11 mouse cellular contexts compared by ENCODE assay signal in the genomic region with DNA sequence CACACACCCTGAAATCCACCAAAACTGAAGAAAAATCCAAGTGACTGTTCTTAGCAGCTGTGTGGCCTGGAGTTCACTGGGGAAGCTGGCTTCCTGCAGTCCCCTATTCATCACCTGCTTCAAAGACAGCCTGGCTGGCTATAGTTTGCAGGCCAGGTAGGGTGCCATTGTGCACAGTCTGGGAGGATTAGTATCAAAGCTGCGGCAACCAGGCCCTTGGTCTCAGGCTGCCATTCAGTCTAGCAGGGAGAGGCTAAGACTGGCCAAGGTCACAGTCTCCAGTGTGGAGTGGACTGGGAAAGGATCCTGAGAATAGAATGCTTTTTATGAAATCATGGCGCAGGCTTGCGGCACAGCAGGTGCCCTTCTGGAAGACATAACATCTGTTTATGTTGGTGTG.
DNase-seq lines count a peak whose midpoint lies in the region; ATAC-seq and TF ChIP-seq lines count a peak whose summit lies in the region.
"Had no signal": no experiment of that assay in that cellular context is flagged by ENCODE, and none has a peak within 500 bp of the region (broad histone marks: within the 10 kb centered on the region; RNA-seq: fewer than 3 reads in every experiment).

No protein-coding gene starts in this region.

- DNase-seq in ES-E14 (ENCODE audit: low read depth, low spot score): peak; percentile 13
- peak; percentile 43 for DNase-seq in brain, adult 2 months (ENCODE audit: low read depth, low spot score)
- peak; percentile 90 for DNase-seq in midbrain, embryonic 11.5 days (ENCODE audit: low spot score, missing footprints)
- DNase-seq in adrenal gland, adult (ENCODE audit: inconsistent age in 2 of 2, low spot score in 1 of 2): no peak
- DNase-seq in layer of hippocampus, postnatal 36 days: no peak
- no peak for DNase-seq in liver, embryonic 11.5 days (ENCODE audit: low spot score)
- DNase-seq in spleen, postnatal 14 days (ENCODE audit: low spot score in 2 of 2): no peak
- DNase-seq: kidney, postnatal 10 days; liver, embryonic 13.5 days had no signal

- no peaks in the 10 kb centered on the region for H3K9me3 ChIP-seq in ES-E14 (ENCODE audit: control insufficient read depth, insufficient read depth, low read depth, low read length)
- no peaks in the 10 kb centered on the region for H3K9me3 ChIP-seq in forebrain, embryonic 13.5 days (replicated peaks)
- no peaks in the 10 kb centered on the region for H3K9me3 ChIP-seq in midbrain, embryonic 11.5 days (ENCODE audit: control insufficient read depth, low read length)
- no peaks in the 10 kb centered on the region for H3K9me3 ChIP-seq in liver, embryonic 11.5 days (ENCODE audit: control insufficient read depth, low read length)
- H3K9me3 ChIP-seq: heart, embryonic 13.5 days; liver, embryonic 13.5 days had no signal

- H3K4me3 ChIP-seq in ES-E14 (ENCODE audit: insufficient read depth in 1 of 2, low read depth in 1 of 2, low read length in 2 of 2, poor library complexity in 1 of 2, severe bottlenecking in 1 of 2): no peak overlapping the region
- H3K4me3 ChIP-seq in forebrain, embryonic 13.5 days: no peak overlapping the region
- H3K4me3 ChIP-seq in midbrain, embryonic 11.5 days (ENCODE audit: low read depth, low read length): no peak overlapping the region
- H3K4me3 ChIP-seq in liver, embryonic 11.5 days (ENCODE audit: low read depth, low read length): no peak overlapping the region
- H3K4me3 ChIP-seq: heart, embryonic 13.5 days; liver, embryonic 13.5 days had no signal

- no peak overlapping the region for H3K9ac ChIP-seq in ES-E14 (ENCODE audit: insufficient read depth, low read depth, low read length, poor library complexity, severe bottlenecking)
- H3K9ac ChIP-seq in forebrain, embryonic 13.5 days: 0 out of 2 replicates have a peak overlapping the region, but pooled peaks have one; percentile 5
- no peak overlapping the region for H3K9ac ChIP-seq in midbrain, embryonic 11.5 days (ENCODE audit: low read length)
- no peak overlapping the region for H3K9ac ChIP-seq in liver, embryonic 11.5 days (ENCODE audit: low read depth, low read length)
- H3K9ac ChIP-seq: heart, embryonic 13.5 days; liver, embryonic 13.5 days had no signal

- no peak overlapping the region for H3K27ac ChIP-seq in ES-E14 (ENCODE audit: insufficient read depth, low read depth, low read length, poor library complexity, severe bottlenecking)
- H3K27ac ChIP-seq in forebrain, embryonic 13.5 days: peak overlapping the region; percentile 73
- peak overlapping the region; percentile 59 for H3K27ac ChIP-seq in midbrain, embryonic 11.5 days (ENCODE audit: low read depth, low read length)
- H3K27ac ChIP-seq in liver, embryonic 11.5 days (ENCODE audit: low read depth, low read length): no peak overlapping the region
- H3K27ac ChIP-seq: heart, embryonic 13.5 days; liver, embryonic 13.5 days had no signal

- peak; percentile 80 for ATAC-seq in forebrain, embryonic 13.5 days
- ATAC-seq in midbrain, embryonic 11.5 days (ENCODE audit: low FRiP score): peak; percentile 94
- no peak for ATAC-seq in liver, embryonic 11.5 days (replicated peaks; ENCODE audit: low FRiP score)

- peaks cover 0 to 2% of the 10 kb centered on the region in 2 experiments; a peak in 1 of 4 replicates for H3K4me1 ChIP-seq in ES-E14 (ENCODE audit: control insufficient read depth in 2 of 2, insufficient read depth in 2 of 2, low read length in 2 of 2, poor library complexity in 1 of 2)
- peaks cover 7% of the 10 kb centered on the region; the same call in 1 of the 2 replicates for H3K4me1 ChIP-seq in forebrain, embryonic 13.5 days
- no peaks in the 10 kb centered on the region for H3K4me1 ChIP-seq in midbrain, embryonic 11.5 days (ENCODE audit: control insufficient read depth, insufficient read depth, low read length)
- H3K4me1 ChIP-seq in liver, embryonic 11.5 days (replicated peaks; ENCODE audit: control insufficient read depth, insufficient read depth, low read length): no peaks in the 10 kb centered on the region
- H3K4me1 ChIP-seq: heart, embryonic 13.5 days; liver, embryonic 13.5 days had no signal

- in situ Hi-C loops in ES-E14 (cut with MboI; ENCODE audit: low sequenced_read_pairs in 2 of 2, unreplicated experiment in 2 of 2): no loop called here

- 12% methylated on average over 3 of the region's 3 CpGs for WGBS in forebrain, embryonic 13.5 days
- WGBS in midbrain, embryonic 11.5 days: 22% methylated on average over 3 of the region's 3 CpGs
- WGBS in liver, embryonic 11.5 days: 74% methylated on average over 3 of the region's 3 CpGs

- no peaks in the 10 kb centered on the region for H3K36me3 ChIP-seq in ES-E14 (ENCODE audit: control insufficient read depth, insufficient read depth, low read length, poor library complexity, severe bottlenecking)
- H3K36me3 ChIP-seq in forebrain, embryonic 13.5 days (ENCODE audit: poor library complexity, severe bottlenecking): no peaks in the 10 kb centered on the region
- no peaks in the 10 kb centered on the region for H3K36me3 ChIP-seq in midbrain, embryonic 11.5 days (ENCODE audit: control insufficient read depth, insufficient read depth, low read length)
- no peaks in the 10 kb centered on the region for H3K36me3 ChIP-seq in liver, embryonic 11.5 days (ENCODE audit: control insufficient read depth, insufficient read depth, low read length)
- H3K36me3 ChIP-seq: heart, embryonic 13.5 days; liver, embryonic 13.5 days had no signal

- H3K4me2 ChIP-seq in forebrain, embryonic 13.5 days: peak overlapping the region; percentile 34
- H3K4me2 ChIP-seq in midbrain, embryonic 11.5 days: peak overlapping the region; percentile 24; the same call in 1 of the 2 replicates
- H3K4me2 ChIP-seq in liver, embryonic 11.5 days: no peak overlapping the region
- H3K4me2 ChIP-seq: heart, embryonic 13.5 days; liver, embryonic 13.5 days had no signal

- no peaks in the 10 kb centered on the region for H3K27me3 ChIP-seq in forebrain, embryonic 13.5 days
- H3K27me3 ChIP-seq in midbrain, embryonic 11.5 days (ENCODE audit: control insufficient read depth, insufficient read depth, low read length): no peaks in the 10 kb centered on the region
- no peaks in the 10 kb centered on the region for H3K27me3 ChIP-seq in liver, embryonic 11.5 days (replicated peaks; ENCODE audit: control insufficient read depth, insufficient read depth, low read length)
- H3K27me3 ChIP-seq: heart, embryonic 13.5 days; liver, embryonic 13.5 days had no signal

TF ChIP-seq in ES-E14, 5 proteins besides CTCF, POLR2A, EP300 and RAD21:
- TF ChIP-seq ZNF384 (IDR thresholded peaks at IDR 0.05; ENCODE audit: low read depth, low read length) (no peak), HCFC1 (IDR thresholded peaks at IDR 0.05; ENCODE audit: borderline replicate concordance, insufficient read depth, low read length) (no peak), ZC3H11A (IDR thresholded peaks at IDR 0.05; ENCODE audit: borderline replicate concordance, low read depth, low read length) (no peak), MAFK (IDR thresholded peaks at IDR 0.05; ENCODE audit: insufficient read depth, low read depth, low read length) (no peak), CHD2 (IDR thresholded peaks at IDR 0.05; ENCODE audit: low read depth, low read length) (no peak)

Comparison
In these comparisons a context has a peak if more than half of its experiments do, and no peak if none do; other contexts are left out.
1. DNase-seq: peak in ES-E14 (single experiment), brain, adult 2 months (single experiment) and midbrain, embryonic 11.5 days (single experiment); none in adrenal gland, adult (0 of 2), layer of hippocampus, postnatal 36 days (0 of 2), liver, embryonic 11.5 days (single experiment) and spleen, postnatal 14 days (0 of 2).
2. H3K27ac ChIP-seq: peak in forebrain, embryonic 13.5 days (single experiment) and midbrain, embryonic 11.5 days (single experiment); none in ES-E14 (single experiment) and liver, embryonic 11.5 days (single experiment).